Mouse (Mus musculus) thymus, postnatal 4 days (tissue): ENCODE measurements around the gene Clmp.
"Not testable (repeated sequence)": the region's sequence is repeated elsewhere in the genome, so short reads cannot be mapped to it uniquely, and the experiment has no call there.

Source experiments
- DNase-seq: peaks from one replicate; pipeline ENCODE4 v3.0.0; 2021

The Clmp gene

GRCm38 (mm10) chr9:40731591-40732048 is 45.9 kb downstream of the Clmp start:
- DNase-seq = no peak

- DNase-seq = no peak
Observed at GRCm38 (mm10) chr9:40732302-40732701, 46.5 kb downstream of the Clmp start.

DNA sequence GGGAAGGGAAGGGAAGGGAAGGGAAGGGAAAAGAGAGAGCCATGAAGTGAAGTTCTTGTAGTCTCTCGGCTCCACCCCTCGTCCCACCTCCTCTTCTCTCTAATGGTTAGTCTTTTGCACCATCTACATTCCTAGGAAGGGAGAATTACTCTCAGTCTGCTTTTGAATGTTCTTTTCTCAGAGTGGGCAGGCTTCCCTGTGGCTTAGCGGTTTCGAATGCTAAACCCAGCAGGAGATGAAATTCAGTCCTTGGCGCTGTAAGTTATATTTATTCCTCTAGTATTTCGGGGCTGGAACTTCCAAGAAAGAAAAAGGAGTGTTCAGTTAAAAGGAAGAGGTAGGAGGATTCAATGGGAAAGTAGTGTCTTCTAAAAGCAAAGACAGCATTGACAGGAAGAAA is 51.4 kb downstream of the Clmp start:
- DNase-seq = no peak

DNA sequence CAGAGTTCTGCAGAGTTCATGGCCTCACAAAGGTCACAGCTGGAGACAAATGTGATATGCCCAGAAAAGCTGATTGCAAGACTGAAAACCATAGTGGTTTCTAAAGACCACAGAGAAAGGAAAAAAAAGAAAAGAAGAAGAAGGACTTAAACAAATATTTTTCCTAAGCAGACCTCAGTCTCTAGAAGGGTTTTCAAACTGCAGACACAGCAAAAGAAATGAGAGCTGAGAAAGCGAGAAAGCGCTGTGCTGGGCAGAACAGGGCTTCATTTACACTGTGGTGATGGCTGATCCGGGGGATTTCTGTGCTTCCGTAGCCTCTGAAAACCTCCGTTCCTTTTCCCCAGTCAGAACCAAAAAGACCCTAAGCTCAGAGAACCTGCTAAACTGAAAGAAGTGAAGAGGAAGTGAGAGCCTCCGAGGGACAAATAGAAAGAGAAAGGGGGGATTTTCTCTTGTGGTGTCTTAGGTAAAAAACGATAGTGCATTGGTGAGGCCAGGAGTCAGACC is 57.8 kb downstream of the Clmp start:
- DNase-seq = no peak

DNA sequence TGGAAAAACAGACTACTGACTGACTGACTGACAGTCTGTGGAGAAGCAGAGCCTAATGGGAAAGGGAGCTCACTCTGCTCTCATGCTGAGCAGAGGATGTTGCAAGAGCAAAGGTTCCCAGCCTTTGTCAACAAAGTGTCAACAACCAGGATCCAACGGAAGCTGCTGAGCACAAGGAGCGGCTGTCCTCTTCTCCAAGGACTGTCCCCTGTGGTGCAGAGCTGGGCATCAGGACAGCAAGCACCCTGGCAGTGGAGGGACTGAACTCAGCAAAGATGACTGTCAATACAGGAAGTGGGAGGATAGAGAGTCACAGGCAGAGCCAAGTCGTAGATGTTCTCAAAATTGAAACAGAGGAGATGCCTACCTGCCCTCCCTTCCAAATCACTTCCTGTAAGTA is 58.5 kb downstream of the Clmp start:
- peak; percentile 13 for DNase-seq

GRCm38 (mm10) chr9:40746796-40747195 is 61.0 kb downstream of the Clmp start:
- DNase-seq = no peak

- DNase-seq = no peak
Observed at GRCm38 (mm10) chr9:40747249-40747648, 61.5 kb downstream of the Clmp start.

DNA sequence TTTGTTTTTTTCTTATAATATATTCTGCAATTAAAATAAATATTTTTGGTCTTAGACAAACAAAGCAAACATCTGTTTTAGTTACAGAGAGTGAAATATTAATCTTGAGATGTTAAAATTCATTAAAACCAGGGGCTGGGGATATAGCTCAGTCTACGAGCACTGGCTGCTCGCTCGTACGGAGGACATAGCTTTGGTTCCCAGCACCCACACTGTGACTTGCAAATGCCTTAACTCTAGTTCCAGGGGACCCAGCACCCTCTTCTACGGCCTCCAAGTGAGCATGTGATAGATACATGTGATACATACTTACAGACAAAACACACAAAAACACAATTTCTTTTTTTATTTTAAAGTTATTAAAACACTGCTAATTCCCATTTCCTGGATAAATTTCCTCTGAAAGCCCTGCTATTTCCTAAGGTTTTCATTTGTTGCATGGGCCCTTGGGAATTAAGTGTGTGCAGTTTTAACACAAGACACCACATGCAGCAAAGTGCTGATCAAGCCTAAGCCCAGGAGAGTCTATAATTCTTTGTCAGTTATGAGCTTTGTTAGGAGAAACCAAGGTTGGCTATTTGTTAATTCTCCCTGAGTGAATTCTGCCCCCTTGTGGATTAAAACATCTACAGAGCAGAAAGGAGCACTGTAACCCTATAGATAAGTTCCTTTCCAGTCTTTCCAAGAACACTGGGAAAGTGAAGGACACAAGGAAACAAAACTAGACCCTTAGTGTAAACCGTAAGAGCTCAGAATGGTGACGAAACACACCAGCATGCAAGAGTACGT is 64.3 kb downstream of the Clmp start:
- no peak for DNase-seq

GRCm38 (mm10) chr9:40751749-40752148 is 66.0 kb downstream of the Clmp start:
- peak; percentile 20 for DNase-seq

DNA sequence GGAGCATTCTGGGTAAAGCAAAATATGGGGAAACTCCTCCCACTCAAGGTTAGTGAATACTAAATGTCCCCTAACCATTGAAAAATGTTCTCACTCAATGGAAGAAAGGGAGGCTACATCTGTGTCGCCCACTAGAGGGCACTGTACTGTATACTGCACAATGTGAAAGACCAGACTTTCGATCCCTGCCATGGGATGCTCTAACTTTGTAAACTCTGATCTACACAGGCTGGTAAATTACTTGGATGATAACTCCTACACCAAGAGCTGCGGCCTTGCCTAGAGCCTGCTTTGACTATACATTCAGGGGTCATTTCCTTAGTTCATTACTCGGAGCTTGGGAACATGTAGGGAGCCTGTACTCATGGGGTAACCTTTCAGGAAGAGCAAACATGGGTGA is 70.6 kb downstream of the Clmp start:
- peak; percentile 71 for DNase-seq

DNA sequence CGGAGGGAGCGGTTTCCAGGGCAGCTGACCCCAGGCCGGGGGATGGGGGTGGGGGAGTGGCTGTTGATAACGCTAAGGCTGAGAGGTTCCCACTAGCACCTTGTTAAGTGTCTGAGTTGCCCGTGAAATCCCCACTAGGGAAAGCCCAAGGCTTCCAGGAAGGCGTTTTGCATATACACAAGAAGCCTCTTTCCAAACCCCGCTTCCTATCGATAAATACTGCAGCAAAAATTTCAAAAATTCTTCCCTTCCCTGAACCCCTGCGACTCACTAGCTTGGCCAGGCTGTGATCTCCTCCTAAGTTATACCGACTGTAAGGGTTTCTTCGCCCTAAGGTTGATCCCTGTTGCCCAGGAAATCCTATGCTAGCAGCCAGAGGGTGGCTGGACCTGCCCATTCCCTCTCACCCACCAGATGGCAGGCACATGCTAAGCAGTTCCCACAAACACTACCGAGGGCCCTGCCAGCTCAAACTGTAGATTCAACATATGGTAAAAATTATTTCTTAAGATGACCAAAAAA is 71.4 kb downstream of the Clmp start:
- peak; percentile 49 for DNase-seq

GRCm38 (mm10) chr9:40757685-40758270 is 72.0 kb downstream of the Clmp start:
- peak; percentile 59 for DNase-seq

DNA sequence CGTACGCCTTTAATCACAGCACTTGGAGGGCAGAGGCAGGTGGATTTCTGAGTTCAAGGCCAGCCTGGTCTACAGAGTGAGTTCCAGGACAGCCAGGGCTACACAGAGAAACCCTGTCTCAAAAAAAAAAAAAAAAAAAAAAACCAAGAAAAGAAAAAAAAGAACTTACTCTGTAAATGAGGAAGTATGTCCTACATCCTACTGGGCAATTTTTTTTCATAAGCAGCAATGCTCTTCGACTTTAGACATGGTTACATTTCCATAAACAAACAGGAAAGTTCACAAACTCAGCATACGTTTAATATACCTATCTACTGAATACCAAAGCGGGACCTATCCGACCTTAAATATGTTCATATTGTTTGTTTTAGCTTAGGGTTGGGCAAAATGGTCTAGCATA is 76.6 kb downstream of the Clmp start:
- DNase-seq = no peak

- no peak for DNase-seq
Observed at GRCm38 (mm10) chr9:40764887-40765580, 79.3 kb downstream of the Clmp start.

GRCm38 (mm10) chr9:40765581-40765940 is 79.8 kb downstream of the Clmp start:
- DNase-seq = no peak

DNA sequence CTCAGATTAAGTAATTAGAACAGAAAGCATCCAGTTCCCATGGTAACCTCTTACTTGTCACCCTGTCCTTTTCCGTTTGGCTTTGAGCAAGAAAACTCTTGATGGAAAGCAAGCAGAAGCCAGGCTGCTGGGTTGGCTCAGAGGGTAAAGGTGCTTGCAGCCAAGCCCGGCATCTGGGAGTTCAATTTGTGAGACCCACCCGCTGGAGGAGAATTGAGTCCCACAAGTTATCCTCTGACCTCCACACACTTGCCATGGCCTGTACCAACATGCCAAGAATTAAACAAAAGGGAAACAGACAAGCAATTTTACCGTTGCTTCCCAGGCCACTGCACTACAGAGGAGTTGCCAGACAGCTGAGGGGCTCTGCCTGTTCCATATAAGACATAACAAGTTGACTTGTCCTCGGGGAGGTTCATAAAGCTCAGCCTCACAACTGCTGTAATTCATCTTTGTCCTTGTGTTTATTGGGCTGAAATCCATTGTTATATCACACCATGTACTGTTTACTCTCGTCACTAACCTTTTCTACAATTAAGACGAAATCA is 80.4 kb downstream of the Clmp start:
- DNase-seq = no peak

DNA sequence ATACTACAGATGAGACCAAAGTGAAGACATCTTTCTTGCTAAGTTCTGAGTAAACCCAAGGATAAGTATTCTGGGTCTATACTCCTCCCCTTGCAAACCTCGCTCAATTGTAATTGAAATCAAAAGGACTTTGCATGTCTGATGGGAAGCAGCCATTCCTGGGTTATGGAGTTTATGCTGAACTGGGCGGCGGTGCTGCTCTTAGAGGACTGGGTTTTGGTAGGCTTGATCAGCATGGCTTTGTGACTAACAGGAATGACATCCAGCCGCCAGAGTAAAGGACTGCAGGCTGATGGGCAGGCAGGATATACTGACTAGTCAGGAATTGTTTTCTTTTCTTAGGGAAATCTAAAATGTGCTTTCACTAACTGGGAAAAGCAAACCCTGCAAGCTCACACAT is 82.2 kb downstream of the Clmp start:
- DNase-seq = no peak

DNA sequence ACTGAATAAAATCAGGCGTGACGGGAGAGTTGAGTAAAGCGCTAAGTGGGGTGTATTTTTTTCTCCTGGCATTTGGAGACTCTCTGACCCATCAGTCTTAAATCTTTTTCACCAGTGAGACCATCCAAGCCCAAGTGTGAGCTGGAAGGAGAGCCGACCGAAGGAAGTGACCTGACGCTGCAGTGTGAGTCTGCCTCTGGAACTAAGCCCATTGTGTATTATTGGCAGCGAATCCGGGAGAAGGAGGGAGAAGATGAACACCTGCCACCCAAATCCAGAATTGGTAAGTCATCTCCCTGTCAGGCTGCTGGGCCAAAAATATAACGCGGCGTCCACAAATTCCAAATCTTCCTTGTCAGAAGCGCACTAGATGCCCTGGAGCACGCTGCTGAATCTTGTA is 86.5 kb downstream of the Clmp start:
- DNase-seq = no peak

DNA sequence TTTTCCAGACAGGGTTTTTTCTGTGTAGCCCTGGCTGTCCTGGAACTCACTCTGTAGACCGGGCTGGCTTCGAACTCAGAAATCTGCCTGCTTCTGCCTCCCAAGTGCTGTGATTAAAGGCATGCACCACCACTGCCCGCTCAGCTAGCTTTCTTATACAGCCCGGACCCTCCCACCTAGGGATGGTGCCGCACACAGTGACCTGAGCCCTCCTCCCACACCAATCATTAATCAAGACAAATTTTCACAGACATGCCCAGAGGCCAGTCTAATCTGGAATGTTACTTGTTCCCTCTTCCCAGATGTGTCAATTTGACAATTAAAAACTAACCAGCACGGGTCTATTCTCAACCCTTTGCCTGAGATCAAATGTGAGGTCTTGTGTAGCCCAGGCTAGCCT is 87.4 kb downstream of the Clmp start:
- DNase-seq = not testable (repeated sequence)

- DNase-seq = no peak
Observed at GRCm38 (mm10) chr9:40773869-40774268, 88.1 kb downstream of the Clmp start.

DNA sequence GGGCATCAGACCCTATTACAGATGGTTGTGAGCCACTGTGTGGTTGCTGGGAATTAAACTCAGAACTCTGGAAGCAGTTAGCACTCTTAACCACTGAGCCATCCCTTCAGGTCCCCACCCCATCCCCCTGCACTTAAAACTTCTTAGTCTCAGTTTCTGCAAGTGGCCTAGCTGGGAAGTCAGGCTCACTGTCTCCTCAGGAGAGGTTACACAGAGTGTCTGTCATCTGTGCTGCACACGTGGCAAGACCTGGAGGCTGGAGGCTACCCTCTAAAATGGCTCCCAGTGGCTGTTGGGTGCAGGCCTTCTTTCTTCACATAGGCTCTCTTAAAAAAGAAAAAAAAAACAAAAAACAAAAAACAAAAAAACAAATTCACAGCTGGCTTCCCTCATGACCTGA is 90.3 kb downstream of the Clmp start:
- no peak for DNase-seq

DNA sequence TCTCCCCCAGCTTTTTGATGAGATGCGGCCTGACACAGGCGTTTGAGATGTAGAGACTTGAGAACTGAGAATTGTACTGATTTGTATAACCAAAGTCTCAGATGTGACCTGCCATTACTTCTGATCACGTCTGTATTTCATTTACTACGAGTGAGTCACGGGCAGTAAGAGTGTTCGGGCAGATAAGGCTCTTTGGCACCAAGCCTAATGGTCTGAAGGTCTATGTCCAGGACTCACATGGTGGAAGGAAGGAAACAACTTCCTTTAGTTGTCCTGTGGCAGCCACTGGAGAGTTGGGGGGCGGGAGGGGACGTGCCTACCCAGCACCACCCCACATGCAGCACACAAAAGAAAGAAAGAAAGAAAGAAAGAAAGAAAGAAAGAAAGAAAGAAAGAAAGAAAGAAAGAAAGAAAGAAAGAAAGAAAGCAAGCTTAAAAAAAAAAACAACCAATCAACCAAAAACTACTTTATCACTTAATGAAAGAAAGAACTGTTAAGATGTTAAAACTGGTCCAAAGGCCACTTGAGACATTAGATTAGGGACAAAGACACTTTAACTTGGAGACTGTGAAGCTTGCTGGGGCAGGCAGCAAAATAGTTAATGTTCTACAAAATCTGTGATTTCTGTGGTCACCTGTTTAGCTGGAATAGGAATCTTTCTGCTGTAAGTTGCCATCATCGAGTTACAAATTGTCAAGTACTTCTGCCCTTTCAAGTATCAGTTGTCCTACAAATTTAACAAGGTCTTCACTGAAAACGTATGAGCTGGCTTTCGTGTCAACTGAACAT is 90.9 kb downstream of the Clmp start:
- DNase-seq = no peak

DNA sequence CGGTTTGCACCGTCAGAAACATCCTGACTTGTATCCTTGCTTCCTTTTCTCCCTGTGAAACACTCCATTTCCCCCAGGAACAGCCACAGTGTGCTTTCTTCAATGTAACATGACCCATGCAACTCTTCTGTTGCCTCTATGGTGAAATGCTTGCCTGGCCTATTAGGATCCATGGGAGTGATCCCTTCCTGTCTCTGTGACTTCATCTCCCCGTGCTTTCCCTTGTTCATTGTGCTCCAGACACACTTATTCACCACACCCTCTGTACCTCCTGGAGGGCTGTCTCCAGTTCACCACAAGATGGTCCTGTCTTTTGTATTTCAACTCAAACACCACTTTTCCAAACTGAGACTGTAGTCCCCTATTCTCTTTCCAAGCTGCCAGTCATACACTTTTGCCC is 94.3 kb downstream of the Clmp start:
- no peak for DNase-seq
